Comparison of ENCODE assay signal across 8 mouse cellular contexts in genomic region chr2:154412018-154412666, GRCm38 (mm10). TPM values are rescaled to one million over a fixed set of nuclear protein-coding genes. Genes with fewer than 3 reads are reported as not detected.
DNase-seq lines count a peak whose midpoint lies in the region.

No protein-coding gene starts in this region.

- DNase-seq in heart, postnatal 4 days: peak; percentile 48
- no peak for DNase-seq in heart, adult 8-10 months (ENCODE audit: low spot score)
- DNase-seq in right cerebral cortex, postnatal 10 days (ENCODE audit: low spot score in 2 of 2): peak; percentile 67 to 71
- DNase-seq in right cerebral cortex, postnatal 36 days (ENCODE audit: low spot score in 2 of 2): no peak
- peak; percentile 84 for DNase-seq in brain, adult 2 months (ENCODE audit: low read depth, low spot score)
- DNase-seq in kidney, postnatal 36 days: peak; percentile 57 to 70
- DNase-seq in thymus, postnatal 14 days: peak; percentile 55
- DNase-seq in testis, postnatal 14 days (ENCODE audit: low spot score): no peak

RNA-seq across cellular contexts. Expression of gene Snta1, which starts 4.2 kb away (rescaled TPM):
- total RNA-seq in heart, postnatal 4 days (2021): 10 to 100 TPM; 77.0 to 77.8 TPM
- 10 to 100 TPM; 69.1 to 74.1 (median 72.8) TPM for total RNA-seq in heart, adult 8-10 months (2022)

RNA-seq across cellular contexts. Expression of gene Cbfa2t2, which starts 24.1 kb away (rescaled TPM):
- total RNA-seq in heart, postnatal 4 days (2021): 10 to 100 TPM; 33.9 to 34.2 TPM
- total RNA-seq in heart, adult 8-10 months (2022): 10 to 100 TPM; 11.6 to 22.2 (median 16.0) TPM

RNA-seq across cellular contexts. Expression of gene Cdk5rap1, which starts 39.3 kb away (rescaled TPM):
- total RNA-seq in heart, postnatal 4 days (2021): 10 to 100 TPM in 1 of 2 experiments, 1 to 10 TPM in 1; 8.7 to 11.2 TPM
- 10 to 100 TPM; 17.0 to 21.7 (median 20.5) TPM for total RNA-seq in heart, adult 8-10 months (2022)

Comparison
In these comparisons a context has a peak if more than half of its experiments do, and no peak if none do; other contexts are left out.
1. DNase-seq: peak in heart, postnatal 4 days (single experiment), right cerebral cortex, postnatal 10 days (2 of 2), brain, adult 2 months (single experiment), kidney, postnatal 36 days (2 of 2) and thymus, postnatal 14 days (single experiment); none in heart, adult 8-10 months (single experiment), right cerebral cortex, postnatal 36 days (0 of 2) and testis, postnatal 14 days (single experiment).